Mouse (Mus musculus) thymus, adult 2 months (tissue): ENCODE data around the gene Smim12.

Experiments used
- CTCF ChIP-seq: fragments of 200-500 bp; IDR thresholded peaks from 2 replicates; pipeline ENCODE4 v1.5.1; 2012; ENCODE audit warnings: mild to moderate bottlenecking, control low read depth, low read length, moderate library complexity, borderline replicate concordance; ENCODE audit not compliant: control insufficient read depth, poor library complexity, insufficient read depth; ENCODE audit errors: extremely low read depth
- POLR2A ChIP-seq: fragments of 200-500 bp; IDR thresholded peaks from 2 replicates; pipeline ENCODE4 v1.6.1; 2012; ENCODE audit warnings: mild to moderate bottlenecking, low read length, control low read depth, moderate library complexity; ENCODE audit not compliant: control insufficient read depth, poor library complexity, insufficient read depth; ENCODE audit errors: extremely low read depth

DNA sequence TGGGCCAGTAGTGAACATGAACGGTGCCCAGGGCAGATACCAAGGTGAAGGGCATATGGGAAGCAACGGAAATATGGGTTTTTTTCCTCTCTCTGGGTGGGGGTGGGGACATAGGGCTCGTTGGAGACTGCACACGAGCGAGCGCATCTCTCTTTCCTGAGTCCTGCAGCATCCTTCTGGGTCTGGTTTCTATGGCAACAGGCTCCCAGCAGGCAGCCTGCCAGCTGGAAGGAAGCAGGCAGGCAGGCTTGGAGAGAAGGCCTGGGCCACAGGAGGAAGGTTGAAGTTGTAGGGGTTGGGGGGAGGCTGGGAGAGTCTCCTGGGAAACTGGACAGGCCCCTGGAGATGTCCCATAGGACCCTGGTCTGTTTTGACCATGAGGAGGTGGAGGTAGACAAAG lies 11.6 kb upstream of the Smim12 start:
- TF ChIP-seq POLR2A (no peak), CTCF (no peak)
